ENCODE assay signal across 9 mouse cellular contexts in the genomic region with DNA sequence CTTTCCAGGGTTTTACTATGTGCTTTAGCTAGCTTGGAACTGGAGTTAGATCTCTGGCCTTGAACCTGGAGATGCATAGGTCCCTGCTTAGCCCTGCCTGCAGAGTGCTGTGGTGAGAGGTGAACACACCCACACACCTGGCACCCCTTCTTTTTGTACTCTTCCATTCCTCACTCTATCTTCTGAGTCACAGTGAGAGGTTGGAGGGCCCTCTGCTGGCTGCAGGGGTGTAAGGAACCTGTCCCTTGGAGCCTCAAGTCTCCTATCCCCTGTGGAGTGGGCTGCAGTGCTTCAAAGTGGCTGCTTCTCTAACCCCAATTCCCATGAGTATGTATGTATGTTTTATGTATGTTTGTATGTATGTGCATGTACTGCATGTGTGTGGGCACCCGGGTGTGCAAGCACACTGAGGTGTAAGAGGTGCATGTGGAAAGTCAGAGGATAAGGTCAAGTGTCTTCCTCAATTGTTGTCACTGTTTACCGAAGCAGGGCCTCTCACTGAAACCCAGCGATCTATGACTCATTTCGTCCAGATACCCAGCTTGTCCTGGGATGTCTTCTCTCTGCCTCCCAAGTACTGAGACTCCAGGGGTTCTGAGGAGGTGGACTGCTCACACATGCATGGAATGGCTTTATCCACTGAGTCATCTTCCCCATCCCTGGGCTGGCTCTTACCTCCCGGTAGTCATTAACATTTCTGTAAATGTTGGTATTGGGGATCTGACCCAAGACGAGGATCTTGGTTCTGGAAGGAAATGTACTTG. TPM values are rescaled to one million over a fixed set of nuclear protein-coding genes. Genes with fewer than 3 reads are reported as not detected.
DNase-seq lines count a peak whose midpoint lies in the region; ATAC-seq and TF ChIP-seq lines count a peak whose summit lies in the region.
"Had no signal": no experiment of that assay in that cellular context is flagged by ENCODE, and none has a peak within 500 bp of the region (broad histone marks: within the 10 kb centered on the region; RNA-seq: fewer than 3 reads in every experiment).

No protein-coding gene starts in this region.

- TF ChIP-seq CTCF in stomach, postnatal 0 days (IDR thresholded peaks at IDR 0.05; ENCODE audit: low read depth) = peak; percentile 85

- no peak for TF ChIP-seq EP300 in stomach, postnatal 0 days (optimal IDR thresholded peaks at IDR 0.05)

- no peak overlapping the region for H3K4me2 ChIP-seq in neural tube, embryonic 15.5 days
- no peak overlapping the region for H3K4me2 ChIP-seq in stomach, postnatal 0 days (replicated peaks; ENCODE audit: low read depth)

- H3K4me1 ChIP-seq in neural tube, embryonic 15.5 days = no peaks in the 10 kb centered on the region
- no peaks in the 10 kb centered on the region for H3K4me1 ChIP-seq in stomach, postnatal 0 days (replicated peaks; ENCODE audit: control insufficient read depth, insufficient read depth)

- no peak overlapping the region for H3K27ac ChIP-seq in neural tube, embryonic 15.5 days (replicated peaks)
- no peak overlapping the region for H3K27ac ChIP-seq in stomach, postnatal 0 days (replicated peaks)

- no peak for ATAC-seq in neural tube, embryonic 15.5 days (ENCODE audit: low FRiP score)
- peak; percentile 69; the same call in 1 of the 2 replicates for ATAC-seq in stomach, postnatal 0 days (ENCODE audit: low FRiP score, low TSS enrichment)

- H3K9ac ChIP-seq in neural tube, embryonic 15.5 days (replicated peaks) = no peak overlapping the region
- no peak overlapping the region for H3K9ac ChIP-seq in stomach, postnatal 0 days (ENCODE audit: low read length)

- 54% methylated on average over 6 of the region's 6 CpGs for WGBS in neural tube, embryonic 15.5 days
- 40% methylated on average over 6 of the region's 6 CpGs for WGBS in stomach, postnatal 0 days

- H3K36me3 ChIP-seq in neural tube, embryonic 15.5 days = no peaks in the 10 kb centered on the region
- no peaks in the 10 kb centered on the region for H3K36me3 ChIP-seq in stomach, postnatal 0 days (ENCODE audit: control insufficient read depth, insufficient read depth, low read length)

- H3K27me3 ChIP-seq in neural tube, embryonic 15.5 days (replicated peaks) = no peaks in the 10 kb centered on the region
- no peaks in the 10 kb centered on the region for H3K27me3 ChIP-seq in stomach, postnatal 0 days (ENCODE audit: control insufficient read depth, insufficient read depth, low read length)

- no peak overlapping the region for H3K4me3 ChIP-seq in neural tube, embryonic 15.5 days (replicated peaks)
- no peak overlapping the region for H3K4me3 ChIP-seq in stomach, postnatal 0 days (ENCODE audit: low read depth, low read length)

- peak; percentile 24 to 66 for DNase-seq in adrenal gland, adult (ENCODE audit: inconsistent age in 2 of 2, low spot score in 1 of 2)
- DNase-seq in adrenal gland, postnatal 4 days (ENCODE audit: low spot score in 2 of 2) = no peak
- peak; percentile 23 for DNase-seq in neural tube, embryonic 10.5 days (ENCODE audit: extremely low spot score, low spot score)
- DNase-seq in cerebellum, postnatal 36 days = peak; percentile 21 to 35
- DNase-seq in kidney, postnatal 14 days = peak; percentile 39
- peak; percentile 29 for DNase-seq in lung, postnatal 25 days (ENCODE audit: low spot score)
- peak; percentile 70 for DNase-seq in stomach, postnatal 0 days (ENCODE audit: low spot score)

- no peaks in the 10 kb centered on the region for H3K9me3 ChIP-seq in neural tube, embryonic 15.5 days (replicated peaks)
- H3K9me3 ChIP-seq in stomach, postnatal 0 days (ENCODE audit: control insufficient read depth, low read length) = no peaks in the 10 kb centered on the region

RNA-seq across cellular contexts. Expression of a gene that starts 26.3 kb away (rescaled TPM):
- 10 to 100 TPM; 60.9 to 78.4 TPM for total RNA-seq in adrenal gland, postnatal 4 days (2021)
- polyA plus RNA-seq in neural tube, embryonic 15.5 days (2015; fragmentation: Nextera tagmentation; extraction: Ambion mirVana) = 85.4 and 90.7 TPM in 2 replicates
- polyA plus RNA-seq in stomach, postnatal 0 days (2015; fragmentation: Nextera tagmentation; extraction: Ambion mirVana) = 88.7 and 103 TPM in 2 replicates

RNA-seq across cellular contexts. Expression of a gene that starts 41.2 kb away (rescaled TPM):
- 1 to 10 TPM; 2.7 to 3.4 TPM for total RNA-seq in adrenal gland, postnatal 4 days (2021)
- polyA plus RNA-seq in neural tube, embryonic 15.5 days (2015; fragmentation: Nextera tagmentation; extraction: Ambion mirVana) = 0.88 and 1.0 TPM in 2 replicates
- polyA plus RNA-seq in stomach, postnatal 0 days (2015; fragmentation: Nextera tagmentation; extraction: Ambion mirVana) = 0.24 and 0.50 TPM in 2 replicates
- polyA plus RNA-seq: C2C12 had no signal

RNA-seq across cellular contexts. Expression of a gene that starts 42.3 kb away (rescaled TPM):
- total RNA-seq in adrenal gland, postnatal 4 days (2021) = 10 to 100 TPM; 74.0 to 78.0 TPM
- polyA plus RNA-seq in neural tube, embryonic 15.5 days (2015; fragmentation: Nextera tagmentation; extraction: Ambion mirVana) = 25.2 and 31.0 TPM in 2 replicates
- polyA plus RNA-seq in stomach, postnatal 0 days (2015; fragmentation: Nextera tagmentation; extraction: Ambion mirVana) = 31.4 and 33.4 TPM in 2 replicates

Comparison
In these comparisons a context has a peak if more than half of its experiments do, and no peak if none do; other contexts are left out.
1. DNase-seq: peak in adrenal gland, adult (2 of 2), neural tube, embryonic 10.5 days (single experiment), cerebellum, postnatal 36 days (2 of 2), kidney, postnatal 14 days (single experiment), lung, postnatal 25 days (single experiment) and stomach, postnatal 0 days (single experiment); none in adrenal gland, postnatal 4 days (0 of 2).